12 mouse cellular contexts compared by ENCODE assay signal in the genomic region with DNA sequence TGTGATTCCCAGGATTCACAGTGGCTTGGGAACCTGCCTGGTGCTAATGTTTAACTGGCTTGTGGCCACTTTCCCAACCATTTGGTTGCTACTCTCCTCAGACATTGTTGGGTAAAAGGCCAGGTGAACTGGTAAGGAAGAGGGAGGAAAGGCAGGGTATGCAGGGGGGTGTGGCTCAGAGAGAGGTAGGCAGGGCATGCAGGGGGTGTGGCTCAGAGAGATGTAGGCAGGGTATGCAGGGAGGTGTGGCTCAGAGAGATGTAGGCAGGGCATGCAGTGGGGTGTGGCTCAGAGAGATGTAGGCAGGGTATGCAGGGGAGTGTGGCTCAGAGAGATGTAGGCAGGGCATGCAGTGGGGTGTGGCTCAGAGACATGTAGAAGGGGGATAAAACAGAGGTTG. TPM values are rescaled to one million over a fixed set of nuclear protein-coding genes. Genes with fewer than 3 reads are reported as not detected.
A peak's percentile ranks its signal among the peaks of the same experiment; 100 is the strongest.
DNase-seq lines count a peak whose midpoint lies in the region; ATAC-seq lines count a peak whose summit lies in the region.
"Had no signal": no experiment of that assay in that cellular context is flagged by ENCODE, and none has a peak within 500 bp of the region (broad histone marks: within the 10 kb centered on the region; RNA-seq: fewer than 3 reads in every experiment).

No protein-coding gene starts in this region.

- ATAC-seq in forebrain, embryonic 16.5 days, result peak; percentile 36; the same call in 1 of the 2 replicates
- no peak for ATAC-seq in forebrain, embryonic 15.5 days (replicated peaks)
- peak; percentile 37 for ATAC-seq in granulocyte monocyte progenitor cell, adult 5-6 weeks (replicated peaks; ENCODE audit: poor library complexity, severe bottlenecking)
- ATAC-seq in megakaryocyte-erythroid progenitor cell, adult 5-6 weeks (replicated peaks; ENCODE audit: low FRiP score, low TSS enrichment, poor library complexity, severe bottlenecking), result peak; percentile 94

- no peak overlapping the region for H3K27ac ChIP-seq in forebrain, embryonic 16.5 days (ENCODE audit: low read length)
- H3K27ac ChIP-seq in forebrain, embryonic 15.5 days (replicated peaks), result no peak overlapping the region
- H3K27ac ChIP-seq: heart, embryonic 10.5 days; limb, embryonic 13.5 days had no signal

- no peak overlapping the region for H3K9ac ChIP-seq in forebrain, embryonic 16.5 days (replicated peaks; ENCODE audit: low read depth, low read length)
- no peak overlapping the region for H3K9ac ChIP-seq in forebrain, embryonic 15.5 days (replicated peaks)
- H3K9ac ChIP-seq: limb, embryonic 13.5 days had no signal

- no peaks in the 10 kb centered on the region for H3K36me3 ChIP-seq in forebrain, embryonic 16.5 days (ENCODE audit: control insufficient read depth, insufficient read depth)
- no peaks in the 10 kb centered on the region for H3K36me3 ChIP-seq in forebrain, embryonic 15.5 days
- H3K36me3 ChIP-seq: heart, embryonic 10.5 days; limb, embryonic 13.5 days had no signal

- H3K4me3 ChIP-seq in forebrain, embryonic 16.5 days (replicated peaks; ENCODE audit: low read length), result no peak overlapping the region
- H3K4me3 ChIP-seq in forebrain, embryonic 15.5 days, result no peak overlapping the region
- H3K4me3 ChIP-seq: heart, embryonic 10.5 days; limb, embryonic 13.5 days had no signal

- no peaks in the 10 kb centered on the region for H3K27me3 ChIP-seq in forebrain, embryonic 16.5 days (replicated peaks; ENCODE audit: control insufficient read depth, insufficient read depth, low read length)
- H3K27me3 ChIP-seq in forebrain, embryonic 15.5 days, result no peaks in the 10 kb centered on the region

- peak; percentile 12 to 41 for DNase-seq in kidney, postnatal 4 days
- DNase-seq in left cerebral cortex, postnatal 4 days, result no peak
- no peak for DNase-seq in right cerebral cortex, postnatal 25 days
- DNase-seq in frontal cortex, postnatal 36 days (ENCODE audit: low spot score in 2 of 2), result no peak
- DNase-seq: adrenal gland, adult 8-10 months; cerebellum, postnatal 14 days had no signal

- no peaks in the 10 kb centered on the region for H3K9me3 ChIP-seq in forebrain, embryonic 16.5 days (ENCODE audit: control insufficient read depth, low read length)
- no peaks in the 10 kb centered on the region for H3K9me3 ChIP-seq in forebrain, embryonic 15.5 days
- H3K9me3 ChIP-seq: heart, embryonic 10.5 days; limb, embryonic 13.5 days had no signal

- intact Hi-C loops in left cerebral cortex, postnatal 4 days (cut with DNase I), result no loop called here

- H3K4me2 ChIP-seq in forebrain, embryonic 16.5 days (ENCODE audit: low read length), result no peak overlapping the region
- H3K4me2 ChIP-seq in forebrain, embryonic 15.5 days (replicated peaks), result no peak overlapping the region
- H3K4me2 ChIP-seq: limb, embryonic 13.5 days had no signal

- no peaks in the 10 kb centered on the region; the same call in 1 of the 2 replicates for H3K4me1 ChIP-seq in forebrain, embryonic 16.5 days (replicated peaks; ENCODE audit: control insufficient read depth, insufficient read depth, low read length)
- H3K4me1 ChIP-seq in forebrain, embryonic 15.5 days, result no peaks in the 10 kb centered on the region
- H3K4me1 ChIP-seq: heart, embryonic 10.5 days; limb, embryonic 13.5 days had no signal

RNA-seq across cellular contexts. Expression of a gene that starts 49.9 kb away (rescaled TPM):
- polyA plus RNA-seq in forebrain, embryonic 16.5 days (2015; fragmentation: Nextera tagmentation; extraction: Ambion mirVana), result 72.2 and 80.1 TPM in 2 replicates
- polyA plus RNA-seq in forebrain, embryonic 15.5 days (2015; fragmentation: Nextera tagmentation; extraction: Ambion mirVana), result 67.3 and 68.8 TPM in 2 replicates
- total RNA-seq in granulocyte monocyte progenitor cell, adult 5-6 weeks (2014; fragmentation: Nextera tagmentation), result 63.6 and 69.8 TPM in 2 replicates
- 56.4 and 78.2 TPM in 2 replicates for total RNA-seq in granulocyte monocyte progenitor cell, adult 5-6 weeks (2017)
- total RNA-seq in megakaryocyte-erythroid progenitor cell, adult 5-6 weeks (2014; fragmentation: Nextera tagmentation), result 86.5 and 96.9 TPM in 2 replicates
- 98.2 and 101 TPM in 2 replicates for total RNA-seq in megakaryocyte-erythroid progenitor cell, adult 5-6 weeks (2017)
- total RNA-seq in left cerebral cortex, postnatal 4 days (2021), result 10 to 100 TPM; 64.9 to 68.6 TPM

Comparison
In these comparisons a context has a peak if more than half of its experiments do, and no peak if none do; other contexts are left out.
1. DNase-seq: peak in kidney, postnatal 4 days (2 of 2); none in left cerebral cortex, postnatal 4 days (single experiment), right cerebral cortex, postnatal 25 days (single experiment) and frontal cortex, postnatal 36 days (0 of 2).